Mouse (Mus musculus) cerebellum, postnatal 36 days (tissue): Measurements from ENCODE around the gene Tfrc.
A peak's percentile ranks its signal among the peaks of the same experiment; 100 is the strongest.

Experiments
- DNase-seq, 2 experiments: peaks; one replicate each; pipeline ENCODE4 v3.0.0; 2021 to 2022; ENCODE audit warnings: mixed read lengths in 2 of 2

Tfrc gene

GRCm38 (mm10) chr16:32650974-32651618 lies 42.4 kb downstream of the Tfrc start:
- no peak for DNase-seq

DNA sequence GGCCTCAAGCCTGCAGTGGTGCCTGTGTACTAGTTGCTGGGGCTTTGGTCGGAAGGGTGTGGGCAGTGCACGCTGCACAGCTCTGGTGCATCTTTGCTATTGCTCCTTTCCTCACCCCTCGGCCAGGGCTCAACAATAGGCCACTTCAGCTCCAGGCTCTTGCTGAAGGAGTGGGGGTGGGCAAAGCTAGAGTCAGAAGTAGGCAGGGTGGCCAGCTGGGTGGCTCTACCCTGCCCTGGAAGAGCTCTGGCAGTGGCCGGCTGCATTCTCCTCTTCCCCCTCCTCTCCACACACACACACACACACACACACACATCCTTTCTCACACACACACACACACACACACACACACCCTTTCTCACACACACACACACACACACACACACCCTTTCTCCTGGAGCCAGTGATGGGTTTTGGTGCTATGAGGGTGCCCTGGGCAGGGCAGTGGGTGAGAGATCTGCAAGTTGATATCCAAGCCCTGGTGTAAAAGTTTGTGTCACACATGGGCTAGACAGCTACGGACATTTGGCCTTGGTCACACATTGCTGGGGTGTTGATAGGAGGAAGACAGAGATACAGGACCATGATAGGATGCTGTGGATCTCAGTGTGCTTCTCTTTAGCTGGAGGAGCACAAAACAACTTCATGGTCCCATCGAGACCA lies 45.5 kb downstream of the Tfrc start:
- DNase-seq = no peak

DNA sequence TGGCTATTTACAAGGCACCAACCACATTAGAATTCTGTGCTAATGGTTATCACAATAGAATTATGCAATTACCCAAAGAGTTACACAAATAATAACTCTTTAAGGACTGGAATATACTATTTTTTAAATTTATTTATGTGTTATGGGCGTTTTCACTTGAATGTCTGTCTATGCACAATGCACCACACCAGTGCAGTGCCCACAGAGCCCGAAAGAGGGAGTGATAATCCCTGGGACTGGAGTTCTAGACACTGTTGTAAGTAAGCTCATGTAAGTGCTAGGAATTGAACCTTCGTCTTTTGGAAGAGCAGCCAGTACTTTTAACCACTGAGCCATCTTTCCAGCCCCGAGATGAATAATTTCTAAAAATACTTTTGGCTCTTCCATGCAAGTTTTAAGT lies 46.8 kb downstream of the Tfrc start:
- DNase-seq = no peak

- DNase-seq = no peak
These were observed 47.6 kb downstream of the Tfrc start for GRCm38 (mm10) chr16:32656321-32656720.

DNA sequence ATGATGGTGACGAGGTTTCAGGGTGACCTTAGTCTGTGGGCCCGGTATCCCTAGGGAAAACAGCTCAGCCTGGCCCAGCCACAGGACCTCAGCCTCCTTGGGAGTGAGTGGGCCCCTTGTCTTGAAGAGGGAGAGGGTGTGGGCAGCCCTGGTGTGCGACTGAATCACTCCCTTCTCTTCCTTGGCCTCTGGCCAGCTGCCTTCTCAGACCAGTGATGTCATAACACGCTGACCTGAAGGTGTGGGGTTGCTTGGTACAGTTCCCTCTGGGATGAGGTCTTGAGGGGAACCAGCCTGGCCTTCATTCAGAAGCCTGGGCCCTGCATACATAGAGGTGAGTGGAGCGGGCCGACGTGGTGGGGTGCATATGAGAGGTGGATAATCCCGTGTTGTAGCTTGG lies 48.1 kb downstream of the Tfrc start:
- no peak for DNase-seq

- no peak for DNase-seq
These were observed 49.0 kb downstream of the Tfrc start for GRCm38 (mm10) chr16:32657498-32658250.

DNA sequence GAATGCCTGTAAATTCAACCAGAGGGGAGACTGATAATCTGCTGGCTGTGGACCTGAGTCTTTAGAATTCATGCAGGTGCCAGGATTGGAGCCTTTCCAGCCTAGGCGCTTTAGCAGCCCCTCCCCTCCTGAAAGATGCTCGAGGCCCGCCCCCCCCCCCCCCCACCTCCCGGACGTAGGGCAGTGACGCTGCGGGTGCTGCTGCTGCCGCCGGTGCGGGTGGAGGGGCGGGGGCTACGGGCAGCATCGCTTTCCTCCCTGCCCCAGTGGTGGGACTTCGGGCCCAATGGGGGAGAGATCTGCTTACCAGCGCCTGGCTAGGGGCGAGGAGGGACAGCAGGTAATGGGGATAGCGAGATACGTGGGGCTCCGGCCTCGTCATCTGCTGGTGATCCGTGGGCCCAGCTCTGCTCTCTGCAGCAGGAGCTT lies 50.0 kb downstream of the Tfrc start:
- peak; percentile 60 to 74 for DNase-seq

DNA sequence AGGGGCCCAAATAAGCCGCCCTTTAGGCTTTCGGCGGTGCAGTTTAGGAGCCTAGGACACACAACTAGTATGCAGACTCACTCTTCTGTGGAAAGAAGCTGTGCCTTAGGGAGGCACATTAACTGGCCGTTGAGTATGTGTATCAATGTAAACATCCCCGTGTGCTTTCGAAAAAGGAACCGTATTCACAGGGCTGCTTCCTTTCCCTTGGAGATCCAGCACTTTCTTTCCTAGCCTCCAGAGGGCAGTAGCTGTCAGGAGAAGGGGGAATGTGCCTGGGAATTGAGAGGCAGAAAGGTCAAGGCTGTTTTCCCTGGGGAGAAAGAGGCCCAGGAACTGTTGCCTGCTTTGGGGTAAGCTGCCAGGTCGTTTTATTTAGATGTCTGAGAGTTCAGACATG lies 50.7 kb downstream of the Tfrc start:
- peak; percentile 70 to 74 for DNase-seq

GRCm38 (mm10) chr16:32660095-32660494 lies 51.4 kb downstream of the Tfrc start:
- DNase-seq = no peak

- peak; percentile 76 to 77 for DNase-seq
These were observed 52.0 kb downstream of the Tfrc start for GRCm38 (mm10) chr16:32660557-32661321.

DNA sequence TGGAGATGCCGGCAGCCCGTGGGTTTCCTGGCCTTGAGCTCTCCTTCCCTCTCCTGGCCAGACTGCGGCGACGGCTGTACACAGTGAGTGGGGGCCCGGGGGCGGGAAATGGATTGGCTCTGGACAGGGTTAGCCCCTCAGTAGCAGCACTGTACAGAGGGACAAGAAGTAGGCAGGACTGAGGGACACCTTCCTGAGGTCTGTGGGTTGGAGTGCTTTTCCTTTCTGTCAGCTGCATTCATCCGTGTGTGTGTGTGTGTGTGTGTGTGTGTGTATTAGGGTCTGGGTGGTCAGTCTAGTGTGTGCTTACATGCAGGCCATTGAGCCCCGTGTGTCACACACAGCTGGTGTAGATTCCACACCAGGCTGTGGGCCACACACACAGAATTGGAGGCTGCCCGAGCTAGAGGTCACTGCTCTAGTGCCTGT lies 52.8 kb downstream of the Tfrc start:
- peak in 1 of 2 experiments; percentile 40 for DNase-seq

GRCm38 (mm10) chr16:32662372-32662771 lies 53.7 kb downstream of the Tfrc start:
- no peak for DNase-seq

- peak; percentile 65 to 67 for DNase-seq
These were observed 54.6 kb downstream of the Tfrc start for GRCm38 (mm10) chr16:32663231-32663858.

- no peak for DNase-seq
These were observed 55.5 kb downstream of the Tfrc start for GRCm38 (mm10) chr16:32664211-32664610.

DNA sequence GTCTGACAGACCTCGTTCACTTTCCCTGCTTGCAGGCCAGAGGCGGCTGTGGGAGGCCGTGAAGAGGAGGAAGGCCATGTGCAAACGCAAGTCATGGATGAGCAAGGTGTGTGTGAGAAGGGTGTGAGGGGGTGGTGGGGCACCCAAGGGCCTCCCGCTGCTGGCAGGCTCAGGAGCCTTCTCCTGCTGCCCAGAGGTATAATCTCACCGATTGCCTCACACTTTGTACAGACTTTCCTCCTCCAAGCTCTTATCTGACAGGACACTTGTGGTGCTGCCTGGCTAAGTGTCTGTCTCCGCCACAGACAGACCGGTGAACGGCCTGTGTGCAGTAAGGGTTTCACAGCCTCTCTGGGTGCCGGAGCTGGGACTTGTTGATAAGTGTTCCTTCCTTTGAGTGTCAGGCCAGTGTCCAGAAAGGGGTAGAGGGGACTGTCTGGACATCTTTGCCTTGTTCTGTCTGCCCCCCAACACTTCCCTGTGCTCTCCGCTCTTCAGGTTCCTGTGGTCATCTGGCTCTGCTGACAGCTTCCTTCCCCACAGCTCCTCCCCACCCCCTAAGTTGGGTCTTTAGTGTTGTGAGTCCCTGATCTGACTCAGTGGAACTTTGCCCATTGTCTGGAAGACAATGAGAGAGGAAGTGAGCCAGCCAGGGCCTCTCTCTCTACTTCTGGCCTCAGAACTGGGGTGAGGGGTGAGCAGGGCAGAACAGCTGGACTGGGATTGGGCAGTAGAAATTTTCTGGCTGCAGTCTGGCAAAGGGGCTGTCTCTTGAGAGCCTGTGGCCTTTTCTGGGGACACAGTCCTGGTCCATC lies 57.3 kb downstream of the Tfrc start:
- DNase-seq = no peak

DNA sequence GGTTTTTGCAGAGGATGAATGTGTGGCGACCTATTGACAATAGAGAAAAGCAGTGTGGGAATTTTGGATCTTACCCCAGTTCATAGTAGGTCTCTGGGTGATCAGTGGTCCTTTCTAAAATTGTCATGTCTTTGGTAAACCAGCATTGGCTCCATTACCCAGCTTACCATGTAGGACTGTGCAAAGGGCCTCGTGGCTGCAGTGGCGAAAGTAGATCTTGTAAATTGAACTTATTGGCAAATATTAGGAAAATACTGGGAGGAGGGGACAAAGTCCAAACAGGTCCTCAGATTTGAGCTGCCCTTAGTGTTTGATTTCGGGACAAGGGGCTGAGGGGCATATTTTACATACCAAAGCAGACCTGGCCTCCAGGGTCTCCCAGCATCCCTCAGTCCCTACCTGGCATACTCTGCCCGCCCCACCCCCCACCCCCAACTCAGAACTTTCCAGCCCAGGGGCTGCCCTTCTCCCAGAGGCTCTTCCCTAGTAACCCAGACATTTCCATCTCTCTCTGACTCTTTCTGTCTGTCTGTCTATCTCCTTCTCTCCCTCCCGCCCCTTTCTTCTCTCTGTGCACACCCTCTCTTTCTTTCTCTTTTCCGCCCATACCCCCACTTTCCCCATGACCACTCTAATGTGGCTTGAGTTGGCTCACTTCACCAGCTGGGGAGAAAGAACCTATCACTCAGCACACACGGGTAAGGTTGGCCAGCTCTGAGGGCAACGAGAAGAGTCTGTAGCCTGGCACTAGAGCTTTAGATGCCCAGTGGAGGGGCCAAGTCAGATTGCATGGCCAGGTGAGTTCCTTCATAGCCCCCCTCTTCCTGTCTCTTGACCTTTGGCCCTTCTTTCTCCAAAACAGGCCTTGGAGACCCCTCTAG lies 58.2 kb downstream of the Tfrc start:
- DNase-seq = no peak

GRCm38 (mm10) chr16:32667552-32667872 lies 58.8 kb downstream of the Tfrc start:
- DNase-seq = no peak

DNA sequence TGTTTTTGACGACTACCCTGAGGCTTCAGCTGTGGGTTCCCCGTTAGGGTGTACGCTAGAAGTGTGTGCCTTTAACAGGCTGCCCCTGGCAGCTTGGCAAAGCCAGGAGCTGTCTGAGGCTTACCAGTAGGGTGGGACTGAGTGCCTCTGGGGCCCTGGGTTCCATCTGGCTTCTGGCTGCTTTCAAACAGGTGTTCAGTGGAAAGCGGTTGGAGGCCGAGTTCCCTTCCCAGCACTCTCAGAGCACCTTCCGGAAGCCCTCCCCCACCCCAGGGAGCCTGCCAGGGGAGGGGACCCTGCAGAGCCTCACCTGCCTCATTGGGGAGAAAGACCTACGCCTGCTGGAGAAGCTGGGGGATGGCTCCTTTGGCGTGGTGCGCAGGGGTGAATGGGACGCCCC lies 59.3 kb downstream of the Tfrc start:
- no peak for DNase-seq

- DNase-seq = no peak
These were observed 59.8 kb downstream of the Tfrc start for GRCm38 (mm10) chr16:32668472-32668871.

GRCm38 (mm10) chr16:32669243-32669642 lies 60.5 kb downstream of the Tfrc start:
- no peak for DNase-seq
